Mouse (Mus musculus): ENCODE measurements around the gene Serp2. TPM values are rescaled to one million over a fixed set of nuclear protein-coding genes. Genes with fewer than 3 reads are reported as not detected.

Gene Serp2
- polyA plus RNA-seq (2015; fragmentation: Nextera tagmentation; extraction: Ambion mirVana): 10.3 and 11.1 TPM in 2 replicates

DNA sequence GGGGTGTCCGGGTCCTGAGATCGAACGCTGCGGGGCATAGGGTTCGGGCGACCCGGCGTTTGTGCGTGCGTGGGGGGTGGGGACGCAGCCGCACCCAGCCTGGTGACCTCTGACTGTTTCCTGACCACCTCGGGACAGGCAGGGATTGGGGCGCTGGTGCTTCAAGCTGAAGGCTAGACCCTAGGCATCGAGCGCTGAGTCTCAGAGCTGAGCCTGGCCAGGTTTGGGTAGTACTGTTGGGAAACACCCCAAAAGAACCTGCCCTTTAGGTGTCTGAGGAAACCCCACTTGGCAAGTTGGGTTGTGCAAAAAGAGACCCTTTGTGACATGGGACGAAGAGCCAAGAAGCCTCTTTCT is at the start of gene Serp2:
Gene Serp2 (minus strand): TSS at position 38 of the 357 bp plus-strand sequence.
- Histone ChIP-seq H3K27ac (peak within 1 kb of the TSS; percentile 86), H3K4me3 (replicated peaks) (peak within 1 kb of the TSS; percentile 70), H3K4me2 (peak within 1 kb of the TSS; percentile 97), H3K27me3 (no peaks in the 10 kb centered on the region), H3K4me1 (peaks cover 54% of the 10 kb centered on the region), H3K9me3 (replicated peaks) (no peaks in the 10 kb centered on the region), H3K9ac (peak within 1 kb of the TSS; percentile 78), H3K36me3 (no peaks in the 10 kb centered on the region)
- no peak; the same call in 1 of the 2 replicates for ATAC-seq (replicated peaks; ENCODE audit: low FRiP score)
- WGBS: 10% methylated on average over 17 of the region's 17 CpGs

DNA sequence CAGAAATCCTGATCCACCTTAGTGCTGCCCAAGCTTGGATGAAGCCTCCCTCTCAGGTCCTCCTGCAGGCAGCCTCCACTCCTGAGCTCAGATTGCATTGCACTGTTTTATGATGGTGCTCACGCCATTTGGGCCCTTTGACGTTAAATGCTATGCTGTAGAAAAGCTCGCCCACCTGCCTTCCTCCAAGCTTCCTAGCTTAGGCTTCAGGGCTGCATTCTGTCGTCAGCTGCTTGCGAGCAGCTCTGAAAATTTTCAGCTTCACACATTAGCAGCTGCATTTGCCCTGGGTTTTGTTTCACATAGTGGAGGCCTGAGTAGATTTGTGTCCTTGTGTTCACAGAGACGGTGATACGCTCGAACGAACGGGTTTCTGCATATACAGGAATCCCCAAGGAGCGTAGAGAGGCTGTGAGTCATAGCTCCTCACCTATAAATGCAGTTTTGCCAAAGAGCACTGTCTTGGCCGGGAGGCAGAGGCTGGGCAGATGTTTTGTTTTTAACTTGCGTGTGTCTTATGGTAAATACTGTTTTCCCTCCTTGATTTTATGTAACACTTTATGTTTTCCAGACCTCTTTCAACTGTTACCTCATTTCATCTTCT is 49.3 kb upstream of the Serp2 start:
- Histone ChIP-seq H3K27me3 (no peaks in the 10 kb centered on the region), H3K4me3 (replicated peaks) (no peak overlapping the region), H3K36me3 (no peaks in the 10 kb centered on the region), H3K4me1 (peaks cover 36% of the 10 kb centered on the region), H3K9me3 (replicated peaks) (no peaks in the 10 kb centered on the region), H3K9ac (0 out of 2 replicates have a peak overlapping the region, but pooled peaks have one; percentile 14), H3K27ac (peak overlapping the region; percentile 74), H3K4me2 (no peak overlapping the region)
- WGBS: 29% methylated on average over 13 of the region's 13 CpGs
- no peak for ATAC-seq (replicated peaks; ENCODE audit: low FRiP score)

DNA sequence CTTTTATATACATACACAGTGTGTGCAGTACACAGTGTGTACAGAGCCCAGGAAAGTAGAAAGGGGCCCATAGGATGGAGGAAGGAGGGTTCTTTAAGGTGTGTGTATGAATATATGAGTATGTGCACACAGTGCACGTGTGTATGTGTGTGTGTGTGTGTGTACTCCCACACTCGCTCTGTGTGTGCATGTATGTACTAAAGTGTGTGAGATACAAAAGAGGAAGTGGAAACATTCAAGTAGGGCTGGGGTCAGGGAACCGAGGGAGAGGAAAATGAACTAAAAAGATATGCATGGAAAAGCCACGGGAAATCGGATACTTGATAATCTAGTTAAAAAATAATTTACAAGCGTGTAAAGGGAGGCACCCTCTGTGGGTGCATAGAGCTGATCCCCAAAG is 47.3 kb upstream of the Serp2 start:
- H3K4me3 ChIP-seq (replicated peaks): no peak overlapping the region
- 0 out of 2 replicates have a peak overlapping the region, but pooled peaks have one; percentile 74 for H3K27ac ChIP-seq
- H3K36me3 ChIP-seq: no peaks in the 10 kb centered on the region
- H3K9me3 ChIP-seq (replicated peaks): no peaks in the 10 kb centered on the region
- no peak overlapping the region for H3K4me2 ChIP-seq
- ATAC-seq (replicated peaks; ENCODE audit: low FRiP score): no peak
- H3K9ac ChIP-seq: no peak overlapping the region
- H3K27me3 ChIP-seq: no peaks in the 10 kb centered on the region
- 56% methylated on average over 6 of the region's 6 CpGs for WGBS
- peaks cover 44% of the 10 kb centered on the region for H3K4me1 ChIP-seq

DNA sequence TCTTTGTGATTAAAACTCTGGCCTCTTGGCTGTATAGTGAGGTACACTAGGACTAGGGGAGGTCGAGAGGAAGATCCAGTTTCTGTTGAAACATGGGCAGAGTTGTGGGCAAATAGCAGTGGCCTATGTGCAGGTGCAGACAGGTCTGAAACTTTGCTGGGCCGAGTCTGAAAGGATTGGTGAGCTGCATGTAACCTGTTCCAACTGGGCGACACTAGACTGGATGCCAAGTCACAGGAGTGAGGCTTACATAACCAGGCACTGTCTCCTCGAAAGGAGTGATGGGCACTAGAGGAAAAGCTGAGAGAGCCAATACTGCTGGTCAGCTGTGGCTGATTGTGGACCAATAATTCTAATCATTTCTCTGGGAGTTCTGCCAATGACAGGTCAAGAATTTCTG is 45.0 kb upstream of the Serp2 start:
- no peak overlapping the region for H3K27ac ChIP-seq
- H3K27me3 ChIP-seq: no peaks in the 10 kb centered on the region
- no peak overlapping the region for H3K4me3 ChIP-seq (replicated peaks)
- no peak overlapping the region for H3K4me2 ChIP-seq
- ATAC-seq (replicated peaks; ENCODE audit: low FRiP score): no peak
- 89% methylated on average over 4 of the region's 4 CpGs for WGBS
- no peak overlapping the region for H3K9ac ChIP-seq
- peaks cover 58% of the 10 kb centered on the region for H3K4me1 ChIP-seq
- no peaks in the 10 kb centered on the region for H3K9me3 ChIP-seq (replicated peaks)
- no peaks in the 10 kb centered on the region for H3K36me3 ChIP-seq

DNA sequence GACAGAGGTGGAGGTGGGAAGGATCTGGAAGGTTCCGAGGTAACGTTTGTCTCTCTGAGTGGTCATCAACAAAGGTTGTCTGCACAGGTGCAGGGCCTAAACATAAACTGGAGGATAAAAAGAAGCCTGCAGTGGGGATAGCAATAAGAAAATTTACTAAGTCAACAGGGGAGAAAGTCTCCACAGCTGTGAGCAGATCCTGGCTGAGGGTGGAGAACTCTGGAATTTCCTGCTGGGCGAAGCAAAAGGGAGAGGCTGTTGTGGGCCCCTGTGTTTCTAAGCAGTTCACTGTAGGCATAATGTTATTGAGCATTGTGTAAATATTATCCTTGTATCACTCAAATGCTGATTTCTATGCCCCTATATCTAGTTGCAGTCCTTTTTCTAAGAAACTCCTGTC is 43.7 kb upstream of the Serp2 start:
- Histone ChIP-seq H3K27me3 (no peaks in the 10 kb centered on the region), H3K9me3 (replicated peaks) (no peaks in the 10 kb centered on the region), H3K4me2 (no peak overlapping the region), H3K27ac (no peak overlapping the region), H3K4me1 (peaks cover 48% of the 10 kb centered on the region), H3K9ac (no peak overlapping the region), H3K36me3 (no peaks in the 10 kb centered on the region), H3K4me3 (replicated peaks) (no peak overlapping the region)
- WGBS: 77% methylated on average over 3 of the region's 3 CpGs
- ATAC-seq (replicated peaks; ENCODE audit: low FRiP score): no peak

DNA sequence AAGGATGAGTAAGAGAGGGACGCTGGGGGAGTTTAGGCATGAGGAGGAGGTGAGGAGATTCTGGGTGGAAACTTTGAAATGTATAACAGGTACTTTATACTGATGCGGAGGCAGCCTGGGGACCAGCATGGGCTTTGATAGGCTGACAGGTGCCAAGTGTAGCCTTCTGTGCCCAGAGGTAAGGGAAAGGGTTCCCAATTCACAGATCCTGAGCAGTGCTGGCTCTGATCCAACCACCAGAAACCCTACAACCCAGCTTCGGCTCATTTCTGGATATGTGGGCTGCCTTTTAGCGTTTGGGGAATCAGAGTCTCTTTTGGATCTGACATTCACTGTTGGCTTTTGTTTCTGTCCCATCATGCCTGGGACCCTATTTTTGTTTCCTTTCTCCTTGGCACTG is 43.0 kb upstream of the Serp2 start:
- no peak for ATAC-seq (replicated peaks; ENCODE audit: low FRiP score)
- 55% methylated on average over 4 of the region's 4 CpGs for WGBS
- no peak overlapping the region for H3K4me2 ChIP-seq
- H3K27me3 ChIP-seq: no peaks in the 10 kb centered on the region
- no peaks in the 10 kb centered on the region for H3K9me3 ChIP-seq (replicated peaks)
- no peak overlapping the region for H3K9ac ChIP-seq
- H3K27ac ChIP-seq: no peak overlapping the region
- H3K36me3 ChIP-seq: no peaks in the 10 kb centered on the region
- H3K4me3 ChIP-seq (replicated peaks): no peak overlapping the region
- peaks cover 41% of the 10 kb centered on the region for H3K4me1 ChIP-seq

DNA sequence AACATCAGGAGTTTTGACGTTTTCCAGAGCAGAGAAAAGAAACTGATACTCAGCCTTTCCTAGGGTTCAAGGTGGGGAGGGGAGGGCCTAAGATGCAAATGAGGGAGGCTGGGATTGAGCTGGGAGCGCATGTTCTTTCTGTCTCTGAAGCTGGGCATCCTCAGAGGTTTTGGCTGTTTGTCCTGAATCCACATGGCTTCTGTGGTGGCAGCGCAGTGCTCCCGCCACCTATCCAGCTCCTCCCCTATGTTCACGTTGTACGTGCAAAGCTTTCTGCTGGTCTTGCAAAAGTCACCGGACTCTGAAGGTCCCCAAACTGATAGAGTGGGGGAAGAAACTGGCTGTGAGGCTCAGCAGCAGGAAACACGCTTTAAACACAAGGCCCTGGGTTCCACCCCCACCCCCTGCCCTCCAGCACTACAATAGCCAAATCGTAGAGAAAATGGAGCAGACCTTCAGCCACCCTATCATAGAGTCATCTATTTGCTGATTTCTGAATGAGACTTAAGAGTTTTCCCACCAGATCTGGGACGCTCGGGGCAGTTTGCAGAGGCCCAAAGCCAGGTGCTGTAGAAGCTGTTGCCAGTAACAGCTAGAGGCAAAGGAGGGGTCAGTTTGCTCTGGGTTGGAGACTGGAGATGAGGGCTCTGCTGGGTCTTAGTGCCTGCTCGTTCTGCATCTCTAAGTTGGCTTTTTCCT is 42.0 kb upstream of the Serp2 start:
- peak overlapping the region; percentile 23 for H3K4me3 ChIP-seq (replicated peaks)
- H3K4me2 ChIP-seq: peak overlapping the region; percentile 58
- H3K27me3 ChIP-seq: no peaks in the 10 kb centered on the region
- H3K9ac ChIP-seq: peak overlapping the region; percentile 5; the same call in 1 of the 2 replicates
- H3K4me1 ChIP-seq: peaks cover 31% of the 10 kb centered on the region
- ATAC-seq (replicated peaks; ENCODE audit: low FRiP score): peak; percentile 87
- no peaks in the 10 kb centered on the region for H3K9me3 ChIP-seq (replicated peaks)
- H3K27ac ChIP-seq: peak overlapping the region; percentile 90
- H3K36me3 ChIP-seq: no peaks in the 10 kb centered on the region
- 4% methylated on average over 12 of the region's 12 CpGs for WGBS

DNA sequence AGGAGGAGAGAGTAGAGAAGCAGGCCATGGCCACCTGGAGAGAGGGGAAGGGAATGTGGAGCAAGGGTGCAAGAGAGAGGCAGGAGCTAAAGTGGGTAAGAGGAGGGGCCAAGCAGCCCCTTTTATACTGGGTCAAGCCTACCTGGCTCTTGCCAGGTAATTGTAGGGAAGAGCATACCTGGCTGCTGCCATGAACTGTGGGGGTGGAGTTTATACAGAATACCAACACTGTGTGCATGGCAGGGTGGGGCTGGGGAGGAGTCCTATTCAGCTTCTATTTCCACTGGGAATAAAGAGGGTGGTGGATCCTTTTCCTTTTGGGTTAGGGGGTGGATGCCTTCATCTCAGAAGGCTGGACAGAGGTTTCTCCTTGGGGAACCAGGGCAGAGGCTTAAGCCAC is 41.1 kb upstream of the Serp2 start:
- H3K4me3 ChIP-seq (replicated peaks): no peak overlapping the region
- peaks cover 31% of the 10 kb centered on the region for H3K4me1 ChIP-seq
- H3K9ac ChIP-seq: no peak overlapping the region
- H3K4me2 ChIP-seq: peak overlapping the region; percentile 58; the same call in 1 of the 2 replicates
- peak overlapping the region; percentile 90; the same call in 1 of the 2 replicates for H3K27ac ChIP-seq
- no peaks in the 10 kb centered on the region for H3K27me3 ChIP-seq
- H3K36me3 ChIP-seq: no peaks in the 10 kb centered on the region
- H3K9me3 ChIP-seq (replicated peaks): no peaks in the 10 kb centered on the region
- ATAC-seq (replicated peaks; ENCODE audit: low FRiP score): 0 out of 2 replicates have a peak, but pooled peaks have one; percentile 20

DNA sequence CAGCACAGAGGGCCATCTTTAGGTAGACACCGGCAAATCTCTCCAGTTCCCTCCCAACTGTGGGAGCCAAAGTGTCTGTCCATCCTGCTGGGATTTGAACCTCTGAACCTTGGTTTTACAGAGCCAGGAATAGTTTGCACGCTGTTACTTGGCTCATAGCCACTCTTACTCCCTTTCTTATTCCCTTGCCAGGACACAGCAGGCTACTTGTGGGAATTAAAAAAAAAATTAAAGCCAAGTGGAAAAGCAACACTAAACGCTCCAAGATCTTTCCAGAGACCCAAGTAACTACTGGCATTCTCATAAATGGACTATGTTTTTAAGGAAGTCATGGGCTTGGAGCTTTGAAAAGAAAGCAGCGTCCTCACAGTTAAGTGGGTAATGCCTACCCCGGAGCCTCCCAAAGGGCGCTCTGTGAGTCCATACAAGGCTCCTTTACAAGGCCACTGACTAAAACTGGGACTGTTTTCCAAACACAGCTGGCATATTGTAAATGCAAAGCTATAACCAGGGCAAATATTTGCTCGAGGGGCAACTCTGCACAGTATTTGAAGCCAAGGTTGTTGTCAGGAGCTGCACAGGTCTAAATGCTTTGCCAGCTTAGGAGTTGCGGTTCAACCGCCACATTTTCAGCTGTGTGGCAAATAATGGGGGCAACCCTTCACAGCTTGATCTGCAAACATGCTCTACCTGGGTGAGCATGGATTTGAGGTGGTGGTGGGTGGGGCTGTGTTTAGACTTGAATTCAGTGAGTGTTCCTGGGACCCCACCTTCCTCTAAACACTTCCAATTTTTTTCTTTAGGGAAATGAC is 38.6 kb upstream of the Serp2 start:
- Histone ChIP-seq H3K4me3 (replicated peaks) (no peak overlapping the region), H3K4me1 (peaks cover 27% of the 10 kb centered on the region)
- no peak for ATAC-seq (replicated peaks; ENCODE audit: low FRiP score)

DNA sequence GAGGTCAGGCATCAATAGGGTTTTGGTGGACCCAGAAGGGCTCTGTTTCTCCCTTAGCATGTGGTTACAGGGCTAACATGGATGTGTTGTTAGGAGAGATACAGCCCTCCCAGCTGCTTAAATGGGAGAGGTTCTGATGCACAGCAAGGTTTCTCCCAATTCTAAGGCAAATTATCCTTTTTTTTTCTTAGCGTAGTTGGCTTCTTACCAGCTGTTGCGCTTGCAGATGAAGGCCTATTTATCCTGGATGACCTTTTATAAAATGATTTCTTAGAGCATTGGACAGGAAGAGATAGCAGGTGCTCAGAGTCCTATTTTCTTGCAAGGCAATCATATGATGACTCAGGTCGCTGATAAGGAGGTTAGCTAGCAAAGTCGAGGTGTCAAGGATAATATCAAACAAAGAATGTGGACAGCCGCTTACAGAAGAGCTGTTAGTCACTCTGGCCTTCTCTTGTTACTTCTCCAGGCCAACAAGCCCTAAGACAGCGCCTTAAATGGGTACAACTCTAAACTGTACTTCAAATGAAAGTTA is 37.7 kb upstream of the Serp2 start:
- no peak overlapping the region for H3K4me3 ChIP-seq (replicated peaks)
- H3K9ac ChIP-seq: no peak overlapping the region
- 71% methylated on average over 6 of the region's 6 CpGs for WGBS
- no peaks in the 10 kb centered on the region for H3K36me3 ChIP-seq
- H3K27me3 ChIP-seq: no peaks in the 10 kb centered on the region
- no peak overlapping the region for H3K4me2 ChIP-seq
- no peak overlapping the region for H3K27ac ChIP-seq
- no peaks in the 10 kb centered on the region for H3K9me3 ChIP-seq (replicated peaks)
- peaks cover 23% of the 10 kb centered on the region for H3K4me1 ChIP-seq
- no peak for ATAC-seq (replicated peaks; ENCODE audit: low FRiP score)

More for the DNA sequence above, 38.6 kb upstream of the Serp2 start:
- Histone ChIP-seq H3K4me2 (no peak overlapping the region), H3K27ac (no peak overlapping the region), H3K27me3 (no peaks in the 10 kb centered on the region), H3K9ac (no peak overlapping the region), H3K9me3 (replicated peaks) (no peaks in the 10 kb centered on the region), H3K36me3 (no peaks in the 10 kb centered on the region)
- 75% methylated on average over 9 of the region's 9 CpGs for WGBS

DNA sequence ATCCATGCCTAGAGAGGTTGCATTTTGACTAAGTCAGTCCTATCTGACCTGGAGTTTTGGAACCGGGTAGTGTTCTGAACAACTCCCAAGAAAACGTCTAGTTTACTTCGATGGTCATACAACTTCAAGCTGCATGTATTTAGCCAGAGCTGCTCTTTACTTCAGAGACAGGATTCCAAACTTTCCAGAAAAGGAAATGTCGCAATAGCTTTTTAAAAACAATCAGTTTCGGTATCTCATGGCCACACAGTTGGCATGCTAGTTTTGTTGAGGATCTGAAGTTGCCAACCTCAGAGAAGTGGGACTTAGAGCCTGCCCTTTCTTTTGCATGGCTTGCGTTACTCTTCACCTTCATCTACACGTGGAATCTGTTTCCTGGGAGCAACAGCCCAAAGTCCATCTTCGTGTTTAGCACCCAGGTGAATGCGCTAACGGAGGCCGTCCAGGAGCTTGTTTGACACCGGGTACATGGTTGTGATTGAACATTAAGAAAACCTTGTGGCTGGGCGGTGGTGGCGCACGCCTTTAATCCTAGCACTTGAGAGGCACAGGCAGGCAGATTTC is 37.0 kb upstream of the Serp2 start:
- Histone ChIP-seq H3K36me3 (no peaks in the 10 kb centered on the region), H3K9ac (no peak overlapping the region), H3K9me3 (replicated peaks) (no peaks in the 10 kb centered on the region), H3K4me1 (peaks cover 16% of the 10 kb centered on the region), H3K4me2 (no peak overlapping the region), H3K27me3 (no peaks in the 10 kb centered on the region), H3K4me3 (replicated peaks) (no peak overlapping the region), H3K27ac (no peak overlapping the region)
- ATAC-seq (replicated peaks; ENCODE audit: low FRiP score): no peak
- WGBS: 88% methylated on average over 15 of the region's 15 CpGs

Measured in kidney, embryonic 15.5 days (tissue).